Mouse (Mus musculus) MEL (cell line): ENCODE results near the gene Fer.

ENCODE experiments used
- CTCF ChIP-seq, 3 experiments: IDR thresholded peaks in 2 of 3; conservative IDR thresholded peaks in 1 of 3; 2 replicates each; pipeline ENCODE4 v1.5.1; 2011 to 2012; ENCODE audit warnings: low read length in 3 of 3, low read depth in 2 of 3, mild to moderate bottlenecking in 2 of 3, improper control_type of control experiment in 1 of 3, inconsistent platforms in 1 of 3, mixed read lengths in 1 of 3, moderate library complexity in 1 of 3; ENCODE audit not compliant: control insufficient read depth in 1 of 3, insufficient read depth in 1 of 3, poor library complexity in 1 of 3, severe bottlenecking in 1 of 3
- ELF1 ChIP-seq: IDR thresholded peaks from 2 replicates; pipeline ENCODE4 v1.6.1; 2014; ENCODE audit warnings: low read depth, mild to moderate bottlenecking, inconsistent platforms, low read length, improper control_type of control experiment, moderate library complexity
- EP300 ChIP-seq, 2 experiments: IDR thresholded peaks; 2 replicates each; pipeline ENCODE4 v1.6.1; 2011; ENCODE audit warnings: improper control_type of control experiment in 2 of 2, low read length in 2 of 2, low read depth in 1 of 2, mild to moderate bottlenecking in 1 of 2
- HCFC1 ChIP-seq: IDR thresholded peaks from 2 replicates; pipeline ENCODE4 v1.6.1; 2012; ENCODE audit warnings: low read depth, mild to moderate bottlenecking, inconsistent platforms, low read length, improper control_type of control experiment, moderate library complexity
- JUND ChIP-seq: IDR thresholded peaks from 2 replicates; pipeline ENCODE4 v1.6.1; 2011; ENCODE audit warnings: low read depth, mild to moderate bottlenecking, improper control_type of control experiment, low read length
- RCOR1 ChIP-seq: IDR thresholded peaks from 2 replicates; pipeline ENCODE4 v1.6.1; 2012; ENCODE audit warnings: low read depth, mild to moderate bottlenecking, inconsistent platforms, low read length, improper control_type of control experiment
- TCF12 ChIP-seq: IDR thresholded peaks from 2 replicates; pipeline ENCODE4 v1.6.1; 2014; ENCODE audit warnings: low read depth, mild to moderate bottlenecking, inconsistent platforms, low read length, improper control_type of control experiment, moderate library complexity
- UBTF ChIP-seq: IDR thresholded peaks from 2 replicates; pipeline ENCODE4 v1.6.1; 2012; ENCODE audit warnings: low read depth, mild to moderate bottlenecking, inconsistent platforms, low read length, improper control_type of control experiment, moderate library complexity, borderline replicate concordance; ENCODE audit not compliant: insufficient read depth
- USF1 ChIP-seq: IDR thresholded peaks from 2 replicates; pipeline ENCODE4 v1.6.1; 2014; ENCODE audit warnings: low read depth, mild to moderate bottlenecking, inconsistent platforms, low read length, improper control_type of control experiment, moderate library complexity
- ZKSCAN1 ChIP-seq: IDR thresholded peaks from 2 replicates; pipeline ENCODE4 v1.6.1; 2012; ENCODE audit warnings: low read depth, mild to moderate bottlenecking, inconsistent platforms, low read length, improper control_type of control experiment, moderate library complexity
- ZNF384 ChIP-seq: IDR thresholded peaks from 2 replicates; pipeline ENCODE4 v1.6.1; 2012; ENCODE audit warnings: low read depth, mild to moderate bottlenecking, inconsistent platforms, low read length, improper control_type of control experiment

DNA sequence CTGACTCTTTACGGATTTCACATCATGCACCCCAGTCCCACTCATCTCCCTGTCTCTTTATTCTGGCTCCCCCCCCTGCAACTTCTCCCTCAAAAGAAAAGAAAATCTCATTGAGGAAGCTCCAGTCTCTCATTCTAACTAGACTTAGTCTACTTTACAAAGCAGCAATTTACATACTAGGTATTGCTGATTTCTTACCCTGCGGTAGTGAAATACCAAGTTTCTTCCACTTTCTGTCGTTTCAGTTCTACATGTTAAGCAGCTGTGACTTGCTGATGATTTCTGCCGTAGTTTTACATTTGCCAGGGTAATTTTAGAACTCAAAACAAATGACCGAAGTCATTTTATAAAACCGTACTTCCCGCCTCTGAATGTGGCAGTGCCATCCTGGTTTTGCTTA, 8.9 kb downstream of the Fer start:
- no peak for TF ChIP-seq CTCF (IDR thresholded peaks at IDR 0.05 in 2 of 3, conservative IDR thresholded peaks at IDR 0.05 in 1 of 3; ENCODE audit: control insufficient read depth in 1 of 3, insufficient read depth in 1 of 3, low read depth in 2 of 3, low read length in 3 of 3, poor library complexity in 1 of 3, severe bottlenecking in 1 of 3)
- TF ChIP-seq UBTF, result no peak
- TF ChIP-seq ELF1, result no peak
- no peak for TF ChIP-seq EP300 (IDR thresholded peaks at IDR 0.05; ENCODE audit: low read depth in 1 of 2, low read length in 2 of 2)
- no peak for TF ChIP-seq USF1
- no peak for TF ChIP-seq HCFC1
- no peak for TF ChIP-seq TCF12
- no peak for TF ChIP-seq RCOR1
- no peak for TF ChIP-seq ZNF384
- TF ChIP-seq ZKSCAN1, result no peak
- TF ChIP-seq JUND, result no peak
